In genomic region chr8:84705960-84706359, GRCm38 (mm10) we compare ENCODE assay signal across 8 mouse cellular contexts. TPM values are rescaled to one million over a fixed set of nuclear protein-coding genes. Genes with fewer than 3 reads are reported as not detected.
DNase-seq lines count a peak whose midpoint lies in the region; ATAC-seq and TF ChIP-seq lines count a peak whose summit lies in the region.

No protein-coding gene starts in this region.

- peak overlapping the region; percentile 61; the same call in 1 of the 2 replicates for H3K9ac ChIP-seq in neural tube, embryonic 13.5 days

- ATAC-seq in neural tube, embryonic 13.5 days (ENCODE audit: low read depth), result no peak

- DNase-seq in left cerebral cortex, adult 2 months (ENCODE audit: extremely low spot score in 1 of 2, low spot score in 2 of 2), result no peak
- DNase-seq in left cerebral cortex, postnatal 14 days (ENCODE audit: low spot score in 2 of 2), result no peak
- DNase-seq in forebrain, embryonic 10.5 days (ENCODE audit: extremely low spot score, low spot score), result no peak
- DNase-seq in limb, embryonic 10.5 days (ENCODE audit: low spot score), result no peak
- DNase-seq in thymus, postnatal 14 days, result no peak
- DNase-seq in spleen, postnatal 10 days (ENCODE audit: low spot score in 2 of 2), result no peak
- no peak for DNase-seq in kidney, postnatal 25 days

- intact Hi-C loops in left cerebral cortex, adult 2 months (cut with DNase I), result no loop called here
- intact Hi-C loops in left cerebral cortex, postnatal 14 days (cut with DNase I), result no loop called here

- under 1% methylated on average over 12 of the region's 12 CpGs for WGBS in forebrain, embryonic 10.5 days
- under 1% methylated on average over 12 of the region's 12 CpGs for WGBS in limb, embryonic 10.5 days
- WGBS in neural tube, embryonic 13.5 days, result 3% methylated on average over 12 of the region's 12 CpGs

- no peak for TF ChIP-seq CTCF in left cerebral cortex, adult 2 months (IDR thresholded peaks at IDR 0.05)

- peaks cover 78% of the 10 kb centered on the region for H3K4me1 ChIP-seq in forebrain, embryonic 10.5 days
- peaks cover 76% of the 10 kb centered on the region for H3K4me1 ChIP-seq in limb, embryonic 10.5 days
- peaks cover 72% of the 10 kb centered on the region for H3K4me1 ChIP-seq in neural tube, embryonic 13.5 days (replicated peaks)

- H3K4me3 ChIP-seq in left cerebral cortex, adult 2 months, result peak overlapping the region; percentile 29; the same call in 1 of the 2 replicates
- H3K4me3 ChIP-seq in forebrain, embryonic 10.5 days, result peak overlapping the region; percentile 44
- peak overlapping the region; percentile 47 for H3K4me3 ChIP-seq in limb, embryonic 10.5 days
- H3K4me3 ChIP-seq in neural tube, embryonic 13.5 days, result peak overlapping the region; percentile 29

- H3K36me3 ChIP-seq in forebrain, embryonic 10.5 days (replicated peaks), result no peaks in the 10 kb centered on the region
- no peaks in the 10 kb centered on the region for H3K36me3 ChIP-seq in limb, embryonic 10.5 days
- H3K36me3 ChIP-seq in neural tube, embryonic 13.5 days, result no peaks in the 10 kb centered on the region

- H3K9me3 ChIP-seq in forebrain, embryonic 10.5 days, result no peaks in the 10 kb centered on the region
- H3K9me3 ChIP-seq in limb, embryonic 10.5 days (replicated peaks), result no peaks in the 10 kb centered on the region
- no peaks in the 10 kb centered on the region for H3K9me3 ChIP-seq in neural tube, embryonic 13.5 days

- H3K27ac ChIP-seq in left cerebral cortex, adult 2 months, result peak overlapping the region; percentile 25
- peak overlapping the region; percentile 76; the same call in 1 of the 2 replicates for H3K27ac ChIP-seq in forebrain, embryonic 10.5 days
- peak overlapping the region; percentile 76 for H3K27ac ChIP-seq in limb, embryonic 10.5 days
- peak overlapping the region; percentile 95 for H3K27ac ChIP-seq in neural tube, embryonic 13.5 days (replicated peaks)

- H3K4me2 ChIP-seq in neural tube, embryonic 13.5 days, result peak overlapping the region; percentile 53

- peaks cover 100% of the 10 kb centered on the region for H3K27me3 ChIP-seq in forebrain, embryonic 10.5 days (ENCODE audit: poor library complexity, severe bottlenecking)
- peaks cover 97% of the 10 kb centered on the region for H3K27me3 ChIP-seq in limb, embryonic 10.5 days (ENCODE audit: low read depth, poor library complexity, severe bottlenecking)
- peaks cover 73% of the 10 kb centered on the region for H3K27me3 ChIP-seq in neural tube, embryonic 13.5 days

RNA-seq across cellular contexts. Expression of gene Lyl1, which starts 4.7 kb away (rescaled TPM):
- 1 to 10 TPM; 1.6 to 2.6 TPM for total RNA-seq in left cerebral cortex, adult 2 months (2021)
- 1 to 10 TPM; 2.7 to 4.3 TPM for total RNA-seq in left cerebral cortex, postnatal 14 days (2021)
- polyA plus RNA-seq in forebrain, embryonic 10.5 days (2016; fragmentation: Nextera tagmentation; extraction: Ambion mirVana), result 4.9 and 5.8 TPM in 2 replicates
- 4.6 and 4.7 TPM in 2 replicates for polyA plus RNA-seq in limb, embryonic 10.5 days (2016; fragmentation: Nextera tagmentation; extraction: Ambion mirVana)
- polyA plus RNA-seq in neural tube, embryonic 13.5 days (2015; fragmentation: Nextera tagmentation; extraction: Ambion mirVana), result 2.8 and 3.6 TPM in 2 replicates

RNA-seq across cellular contexts. Expression of gene G430095P16Rik, which starts 16.8 kb away (rescaled TPM):
- not detected for total RNA-seq in left cerebral cortex, adult 2 months (2021)
- total RNA-seq in left cerebral cortex, postnatal 14 days (2021), result not detected
- polyA plus RNA-seq in forebrain, embryonic 10.5 days (2016; fragmentation: Nextera tagmentation; extraction: Ambion mirVana), result 1.3 and 2.1 TPM in 2 replicates
- 3.7 and 8.1 TPM in 2 replicates for polyA plus RNA-seq in limb, embryonic 10.5 days (2016; fragmentation: Nextera tagmentation; extraction: Ambion mirVana)
- 1.4 and 2.2 TPM in 2 replicates for polyA plus RNA-seq in neural tube, embryonic 13.5 days (2015; fragmentation: Nextera tagmentation; extraction: Ambion mirVana)

RNA-seq across cellular contexts. Expression of gene Nacc1, which starts 18.3 kb away (rescaled TPM):
- total RNA-seq in left cerebral cortex, adult 2 months (2021), result 10 to 100 TPM; 95.5 to 96.8 TPM
- total RNA-seq in left cerebral cortex, postnatal 14 days (2021), result 10 to 100 TPM; 90.2 to 91.9 TPM
- 31.3 and 31.5 TPM in 2 replicates for polyA plus RNA-seq in forebrain, embryonic 10.5 days (2016; fragmentation: Nextera tagmentation; extraction: Ambion mirVana)
- polyA plus RNA-seq in limb, embryonic 10.5 days (2016; fragmentation: Nextera tagmentation; extraction: Ambion mirVana), result 31.7 and 32.0 TPM in 2 replicates
- polyA plus RNA-seq in neural tube, embryonic 13.5 days (2015; fragmentation: Nextera tagmentation; extraction: Ambion mirVana), result 14.1 and 15.1 TPM in 2 replicates

RNA-seq across cellular contexts. Expression of gene Trmt1, which starts 19.9 kb away (rescaled TPM):
- 100 to 1,000 TPM; 108 to 115 TPM for total RNA-seq in left cerebral cortex, adult 2 months (2021)
- 10 to 100 TPM; 89.3 to 96.7 TPM for total RNA-seq in left cerebral cortex, postnatal 14 days (2021)
- 68.8 and 69.3 TPM in 2 replicates for polyA plus RNA-seq in forebrain, embryonic 10.5 days (2016; fragmentation: Nextera tagmentation; extraction: Ambion mirVana)
- 71.7 and 79.3 TPM in 2 replicates for polyA plus RNA-seq in limb, embryonic 10.5 days (2016; fragmentation: Nextera tagmentation; extraction: Ambion mirVana)
- 53.6 and 55.5 TPM in 2 replicates for polyA plus RNA-seq in neural tube, embryonic 13.5 days (2015; fragmentation: Nextera tagmentation; extraction: Ambion mirVana)

RNA-seq across cellular contexts. Expression of gene Ier2, which starts 43.3 kb away (rescaled TPM):
- total RNA-seq in left cerebral cortex, adult 2 months (2021), result 10 to 100 TPM; 17.5 to 17.9 TPM
- 10 to 100 TPM; 12.6 to 14.8 TPM for total RNA-seq in left cerebral cortex, postnatal 14 days (2021)
- polyA plus RNA-seq in forebrain, embryonic 10.5 days (2016; fragmentation: Nextera tagmentation; extraction: Ambion mirVana), result 91.4 and 96.9 TPM in 2 replicates
- polyA plus RNA-seq in limb, embryonic 10.5 days (2016; fragmentation: Nextera tagmentation; extraction: Ambion mirVana), result 199 and 229 TPM in 2 replicates
- 32.5 and 37.7 TPM in 2 replicates for polyA plus RNA-seq in neural tube, embryonic 13.5 days (2015; fragmentation: Nextera tagmentation; extraction: Ambion mirVana)

Comparison
In these comparisons a context has a peak if more than half of its experiments do, and no peak if none do; other contexts are left out.
1. H3K27ac ChIP-seq: peak in every context shown above with its lines; median percentile 95 in neural tube, embryonic 13.5 days; 76 in forebrain, embryonic 10.5 days; 76 in limb, embryonic 10.5 days; 25 in left cerebral cortex, adult 2 months.